Mouse (Mus musculus): ENCODE data around the gene Ifit3.
A peak's percentile ranks its signal among the peaks of the same experiment; 100 is the strongest.
"Not testable (repeated sequence)": the region's sequence is repeated elsewhere in the genome, so short reads cannot be mapped to it uniquely, and the experiment has no call there.

Ifit3 gene

GRCm38 (mm10) chr19:34583126-34583766, at the start of gene Ifit3:
TSS of gene Ifit3 (plus strand) at chr19:34583531.
- DNase-seq: not testable (repeated sequence)

- no peak for DNase-seq
Measured at GRCm38 (mm10) chr19:34539422-34539821, 43.9 kb upstream of the Ifit3 start.

- no peak for DNase-seq
Measured at GRCm38 (mm10) chr19:34546211-34546610, 37.1 kb upstream of the Ifit3 start.

GRCm38 (mm10) chr19:34547976-34548375, 35.4 kb upstream of the Ifit3 start:
- DNase-seq: peak; percentile 75 to 87

GRCm38 (mm10) chr19:34550205-34550533, 33.2 kb upstream of the Ifit3 start:
- DNase-seq: no peak

- peak; percentile 48 to 64 for DNase-seq
Measured at GRCm38 (mm10) chr19:34550534-34551223, 32.7 kb upstream of the Ifit3 start, which contains the start of gene Ifit2. TSS of gene Ifit2 (plus strand) at chr19:34550694.

- no peak for DNase-seq
Measured at GRCm38 (mm10) chr19:34551981-34552380, 31.4 kb upstream of the Ifit3 start.

- DNase-seq: no peak
Measured at GRCm38 (mm10) chr19:34553021-34553420, 30.3 kb upstream of the Ifit3 start.

- no peak for DNase-seq
Measured at GRCm38 (mm10) chr19:34553522-34553921, 29.8 kb upstream of the Ifit3 start.

GRCm38 (mm10) chr19:34554061-34554460, 29.3 kb upstream of the Ifit3 start:
- no peak for DNase-seq

- DNase-seq: no peak
Measured at GRCm38 (mm10) chr19:34556621-34557020, 26.7 kb upstream of the Ifit3 start.

- DNase-seq: no peak
Measured at GRCm38 (mm10) chr19:34562556-34562955, 20.8 kb upstream of the Ifit3 start.

GRCm38 (mm10) chr19:34566178-34566784, 17.1 kb upstream of the Ifit3 start:
- DNase-seq: no peak

- DNase-seq: no peak
Measured at GRCm38 (mm10) chr19:34568988-34569895, 14.1 kb upstream of the Ifit3 start.

GRCm38 (mm10) chr19:34569896-34570476, 13.3 kb upstream of the Ifit3 start:
- no peak for DNase-seq

GRCm38 (mm10) chr19:34571080-34571479, 12.3 kb upstream of the Ifit3 start:
- DNase-seq: no peak

GRCm38 (mm10) chr19:34573650-34574049, 9.7 kb upstream of the Ifit3 start:
- DNase-seq: no peak

GRCm38 (mm10) chr19:34577121-34577520, 6.2 kb upstream of the Ifit3 start:
- DNase-seq: no peak

GRCm38 (mm10) chr19:34582696-34583095, 635 bp upstream of the Ifit3 start:
- not testable (repeated sequence) for DNase-seq

GRCm38 (mm10) chr19:34585740-34586458, 2.6 kb downstream of the Ifit3 start:
- not testable (repeated sequence) for DNase-seq

GRCm38 (mm10) chr19:34587898-34588692, 4.8 kb downstream of the Ifit3 start:
- DNase-seq: not testable (repeated sequence)

Measured in spleen, adult 18-20 months (tissue).